In the genomic region with DNA sequence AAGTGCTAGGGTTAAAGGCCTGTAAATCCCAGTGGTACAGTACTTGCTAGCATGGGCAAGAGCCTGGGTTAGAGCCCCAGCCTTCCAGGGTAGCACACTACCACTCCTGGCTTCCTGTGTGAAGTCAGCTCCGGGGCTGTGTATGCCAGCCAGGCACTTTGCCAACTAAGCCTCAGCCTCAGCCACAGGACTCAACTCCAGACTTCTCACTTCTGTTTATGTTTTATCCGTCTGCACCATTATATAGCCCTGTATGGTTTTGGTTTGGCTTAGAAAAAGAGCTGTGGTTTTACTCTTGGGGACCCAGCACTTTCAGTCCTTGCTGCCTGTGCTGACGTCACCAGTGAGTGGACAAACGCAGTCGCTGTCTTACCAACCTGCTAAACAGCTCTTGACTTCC, we compare ENCODE assay signal across 8 mouse cellular contexts.
DNase-seq lines count a peak whose midpoint lies in the region; ATAC-seq and TF ChIP-seq lines count a peak whose summit lies in the region.

No protein-coding gene starts in this region.

- peak; percentile 32 for DNase-seq in kidney, adult 2 months
- DNase-seq in kidney, adult 8-10 months: no peak
- DNase-seq in NIH3T3 (ENCODE audit: low read depth): peak; percentile 85
- DNase-seq in lung, postnatal 0 days (ENCODE audit: low spot score): peak; percentile 52
- no peak for DNase-seq in layer of hippocampus, adult 9-10 months (ENCODE audit: low spot score)
- DNase-seq in thymus, postnatal 10 days (ENCODE audit: low spot score in 2 of 2): no peak
- DNase-seq in spleen, postnatal 14 days (ENCODE audit: low spot score in 2 of 2): no peak

- no peak overlapping the region for H3K9ac ChIP-seq in lung, postnatal 0 days (replicated peaks; ENCODE audit: low read depth)

- no peaks in the 10 kb centered on the region for H3K27me3 ChIP-seq in kidney, adult 2 months (replicated peaks; ENCODE audit: control insufficient read depth, insufficient read depth, low read length)
- H3K27me3 ChIP-seq in lung, postnatal 0 days (replicated peaks; ENCODE audit: insufficient read depth, low read length): no peaks in the 10 kb centered on the region

- H3K27ac ChIP-seq in kidney, adult 2 months (ENCODE audit: insufficient read depth, low read depth, low read length): no peak overlapping the region
- H3K27ac ChIP-seq in lung, postnatal 0 days (ENCODE audit: low read length): peak overlapping the region; percentile 14; the same call in 1 of the 2 replicates

- 70% methylated on average over 5 of the region's 5 CpGs for WGBS in kidney, adult 2 months
- WGBS in lung, postnatal 0 days: 40% methylated on average over 5 of the region's 5 CpGs

- no peak for TF ChIP-seq CTCF in kidney, adult 2 months (conservative IDR thresholded peaks at IDR 0.05; ENCODE audit: insufficient read depth, insufficient read length, low read depth, low read length)
- no peak for TF ChIP-seq CTCF in lung, postnatal 0 days (IDR thresholded peaks at IDR 0.05)

- H3K4me1 ChIP-seq in kidney, adult 2 months (ENCODE audit: control insufficient read depth, insufficient read depth, low read length): no peaks in the 10 kb centered on the region
- no peaks in the 10 kb centered on the region for H3K4me1 ChIP-seq in lung, postnatal 0 days (ENCODE audit: insufficient read depth, low read depth, low read length)

- ATAC-seq in common myeloid progenitor, adult 5-6 weeks (replicated peaks; ENCODE audit: low read depth, poor library complexity, severe bottlenecking): peak; percentile 97
- peak; percentile 59 for ATAC-seq in lung, postnatal 0 days

- TF ChIP-seq POLR2A in kidney, adult 2 months (IDR thresholded peaks at IDR 0.05; ENCODE audit: low read depth, low read length): no peak

- no peaks in the 10 kb centered on the region; the same call in none of the 2 replicates for H3K36me3 ChIP-seq in kidney, adult 2 months (ENCODE audit: control insufficient read depth, insufficient read depth, low read length)
- peaks cover 2% of the 10 kb centered on the region; the same call in 1 of the 2 replicates for H3K36me3 ChIP-seq in lung, postnatal 0 days (ENCODE audit: insufficient read depth, low read length)

- H3K4me2 ChIP-seq in lung, postnatal 0 days (replicated peaks; ENCODE audit: low read depth, low read length): no peak overlapping the region

- TF ChIP-seq EP300 in lung, postnatal 0 days (IDR thresholded peaks at IDR 0.05): no peak

- no peak overlapping the region for H3K4me3 ChIP-seq in kidney, adult 2 months (ENCODE audit: insufficient read depth, low read depth, low read length)
- H3K4me3 ChIP-seq in lung, postnatal 0 days (ENCODE audit: low read depth, low read length): no peak overlapping the region

- H3K9me3 ChIP-seq in lung, postnatal 0 days (ENCODE audit: low read length): no peaks in the 10 kb centered on the region

Comparison
In these comparisons a context has a peak if more than half of its experiments do, and no peak if none do; other contexts are left out.
1. DNase-seq: peak in kidney, adult 2 months (single experiment), NIH3T3 (single experiment) and lung, postnatal 0 days (single experiment); none in kidney, adult 8-10 months (0 of 2), layer of hippocampus, adult 9-10 months (single experiment), thymus, postnatal 10 days (0 of 2) and spleen, postnatal 14 days (0 of 2).